Mouse (Mus musculus) spleen, adult 2 months (tissue): ENCODE results near the gene Hoxa3. TPM values are rescaled to one million over a fixed set of nuclear protein-coding genes. Genes with fewer than 3 reads are reported as not detected.

Experiments
- DNase-seq, 2 experiments: peaks; one replicate each; pipeline versions ENCODE4 v3.0.0 to v3.0.0-alpha.2; 2012 to 2021; ENCODE audit warnings: low spot score in 2 of 2, low read depth in 1 of 2
- H3K27ac ChIP-seq: fragments of 200-500 bp; 2 replicates; pipeline ENCODE4 v1.5.1; 2012; ENCODE audit warnings: low read length, inconsistent platforms; ENCODE audit not compliant: insufficient read depth
- H3K27me3 ChIP-seq: fragments of 200-500 bp; 2 replicates; pipeline ENCODE4 v1.6.1; 2012; ENCODE audit warnings: mild to moderate bottlenecking, moderate library complexity, low read length, inconsistent platforms; ENCODE audit not compliant: control insufficient read depth, insufficient read depth
- H3K36me3 ChIP-seq: fragments of 200-500 bp; 2 replicates; pipeline ENCODE4 v1.6.1; 2012; ENCODE audit warnings: mild to moderate bottlenecking, low read length, inconsistent platforms; ENCODE audit not compliant: control insufficient read depth, insufficient read depth
- H3K4me1 ChIP-seq: fragments of 200-500 bp; 2 replicates; pipeline ENCODE4 v1.6.1; 2011; ENCODE audit warnings: inconsistent platforms; ENCODE audit not compliant: control insufficient read depth, insufficient read depth, insufficient read length
- H3K4me3 ChIP-seq: fragments of 200-500 bp; 2 replicates; pipeline ENCODE4 v1.5.1; 2011; ENCODE audit warnings: mild to moderate bottlenecking, inconsistent platforms; ENCODE audit not compliant: insufficient read depth, insufficient read length; ENCODE audit errors: extremely low read depth
- CTCF ChIP-seq: fragments of 200-500 bp; IDR thresholded peaks from 2 replicates; pipeline ENCODE4 v1.5.1; 2011; ENCODE audit warnings: mild to moderate bottlenecking, inconsistent platforms; ENCODE audit not compliant: insufficient read depth, insufficient read length, insufficient replicate concordance; ENCODE audit errors: extremely low read depth
- POLR2A ChIP-seq: fragments of 200-500 bp; IDR thresholded peaks from 2 replicates; pipeline ENCODE4 v1.6.1; 2011; ENCODE audit warnings: low read depth, low read length, inconsistent platforms
- WGBS: fragments of 180-500 bp; shearing (Covaris S2); methylation state at CpG from one replicate; pipeline ENCODE4 v1.1.7; 2018; 5-methylcytosine and 5-hydroxymethylcytosine counted together
- polyA plus RNA-seq: library from polyadenylated mRNA; depleted of rRNA; stranded (reverse); fragments of >200 nt; gene quantifications from 2 replicates; pipeline ENCODE4 v1.2.3, GENCODE M21; 2012

The Hoxa3 gene
- polyA plus RNA-seq, 1 experiment, result 1.4 TPM

GRCm38 (mm10) chr6:52245757-52246142 is 32.6 kb upstream of the Hoxa3 start, which contains the start of gene Hoxa11:
Hoxa11 (minus strand) TSS chr6:52245810.
- TF ChIP-seq POLR2A, result no peak
- no peak for TF ChIP-seq CTCF
- H3K27ac ChIP-seq, result no peak within 1 kb of the TSS
- H3K4me1 ChIP-seq, result peaks cover 15% of the 10 kb centered on the region
- peaks cover 66% of the 10 kb centered on the region for H3K27me3 ChIP-seq
- no peaks in the 10 kb centered on the region for H3K36me3 ChIP-seq
- DNase-seq, result no peak
- H3K4me3 ChIP-seq, result no peak within 1 kb of the TSS; the same call in 1 of the 2 replicates
- 4% methylated on average over 20 of the region's 20 CpGs for WGBS

GRCm38 (mm10) chr6:52245040-52245756 is 32.1 kb upstream of the Hoxa3 start:
- H3K27ac ChIP-seq, result no peak overlapping the region

GRCm38 (mm10) chr6:52244471-52245039 is 31.4 kb upstream of the Hoxa3 start:
- TF ChIP-seq POLR2A, result no peak
- TF ChIP-seq CTCF, result no peak
- 4% methylated on average over 23 of the region's 23 CpGs for WGBS
- Histone ChIP-seq H3K27me3 (peaks cover 72% of the 10 kb centered on the region), H3K4me1 (peaks cover 15% of the 10 kb centered on the region), H3K4me3 (no peak overlapping the region; the same call in 1 of the 2 replicates), H3K36me3 (no peaks in the 10 kb centered on the region), H3K27ac (no peak overlapping the region)
- DNase-seq, result no peak

More at GRCm38 (mm10) chr6:52245040-52245756, 32.1 kb upstream of the Hoxa3 start:
- no peak overlapping the region; the same call in 1 of the 2 replicates for H3K4me3 ChIP-seq
- TF ChIP-seq CTCF (no peak), POLR2A (no peak)
- 3% methylated on average over 71 of the region's 71 CpGs for WGBS
- peaks cover 15% of the 10 kb centered on the region for H3K4me1 ChIP-seq
- no peak for DNase-seq
- H3K27me3 ChIP-seq, result peaks cover 67% of the 10 kb centered on the region
- H3K36me3 ChIP-seq, result no peaks in the 10 kb centered on the region

- Histone ChIP-seq H3K4me3 (no peak overlapping the region), H3K4me1 (peaks cover 10% of the 10 kb centered on the region), H3K27me3 (peaks cover 67% of the 10 kb centered on the region), H3K27ac (no peak overlapping the region), H3K36me3 (no peaks in the 10 kb centered on the region)
- 20% methylated on average over 12 of the region's 12 CpGs for WGBS
- DNase-seq, result no peak
- TF ChIP-seq POLR2A (no peak), CTCF (no peak)
Observed at GRCm38 (mm10) chr6:52243681-52244121, 30.6 kb upstream of the Hoxa3 start.

GRCm38 (mm10) chr6:52242801-52243332 is 29.7 kb upstream of the Hoxa3 start:
- 39% methylated on average over 4 of the region's 4 CpGs for WGBS
- H3K4me1 ChIP-seq, result peaks cover 10% of the 10 kb centered on the region
- no peaks in the 10 kb centered on the region for H3K36me3 ChIP-seq
- no peak overlapping the region for H3K4me3 ChIP-seq
- TF ChIP-seq POLR2A (no peak), CTCF (no peak)
- no peak for DNase-seq
- no peak overlapping the region for H3K27ac ChIP-seq
- H3K27me3 ChIP-seq, result peaks cover 62% of the 10 kb centered on the region

GRCm38 (mm10) chr6:52241001-52241621 is 28.0 kb upstream of the Hoxa3 start:
- H3K4me3 ChIP-seq, result no peak overlapping the region
- no peak for DNase-seq
- peaks cover 51% of the 10 kb centered on the region for H3K27me3 ChIP-seq
- peaks cover 6% of the 10 kb centered on the region; the same call in 1 of the 2 replicates for H3K4me1 ChIP-seq
- WGBS, result 9% methylated on average over 9 of the region's 9 CpGs
- no peak for TF ChIP-seq POLR2A
- TF ChIP-seq CTCF, result no peak
- H3K36me3 ChIP-seq, result no peaks in the 10 kb centered on the region
- no peak overlapping the region for H3K27ac ChIP-seq
